In genomic region chr10:76685451-76686017, GRCm38 (mm10) we compare ENCODE assay signal across 20 mouse cellular contexts. TPM values are rescaled to one million over a fixed set of nuclear protein-coding genes. Genes with fewer than 3 reads are reported as not detected.
A peak's percentile ranks its signal among the peaks of the same experiment; 100 is the strongest.
DNase-seq lines count a peak whose midpoint lies in the region; ATAC-seq lines count a peak whose summit lies in the region.
"Had no signal": no experiment of that assay in that cellular context is flagged by ENCODE, and none has a peak within 500 bp of the region (broad histone marks: within the 10 kb centered on the region; RNA-seq: fewer than 3 reads in every experiment).

No protein-coding gene starts in this region.

- no peak overlapping the region for H3K4me3 ChIP-seq in limb, embryonic 15.5 days
- no peak overlapping the region for H3K4me3 ChIP-seq in limb, embryonic 10.5 days
- H3K4me3 ChIP-seq in neural tube, embryonic 15.5 days (replicated peaks), result no peak overlapping the region
- H3K4me3 ChIP-seq: heart, embryonic 13.5 days; hindbrain, embryonic 13.5 days; left cerebral cortex, adult 2 months; midbrain, embryonic 12.5 days; stomach, embryonic 15.5 days had no signal

- 73% methylated on average over 10 of the region's 10 CpGs for WGBS in limb, embryonic 15.5 days
- WGBS in limb, embryonic 10.5 days, result 93% methylated on average over 10 of the region's 10 CpGs
- 92% methylated on average over 10 of the region's 10 CpGs for WGBS in neural tube, embryonic 15.5 days

- H3K36me3 ChIP-seq in limb, embryonic 15.5 days, result no peaks in the 10 kb centered on the region
- no peaks in the 10 kb centered on the region for H3K36me3 ChIP-seq in limb, embryonic 10.5 days
- H3K36me3 ChIP-seq in neural tube, embryonic 15.5 days, result no peaks in the 10 kb centered on the region
- H3K36me3 ChIP-seq: heart, embryonic 13.5 days; hindbrain, embryonic 13.5 days; midbrain, embryonic 12.5 days; stomach, embryonic 15.5 days had no signal

- no peak overlapping the region for H3K9ac ChIP-seq in limb, embryonic 15.5 days
- H3K9ac ChIP-seq in neural tube, embryonic 15.5 days (replicated peaks), result no peak overlapping the region
- H3K9ac ChIP-seq: heart, embryonic 13.5 days; hindbrain, embryonic 13.5 days; midbrain, embryonic 12.5 days; stomach, embryonic 15.5 days had no signal

- intact Hi-C loops in gastrocnemius, postnatal 36 days (cut with DNase I), result no loop called here

- ATAC-seq in limb, embryonic 15.5 days (ENCODE audit: insufficient number of reproducible peaks, low FRiP score, low TSS enrichment, low read depth), result peak; percentile 50; the same call in 1 of the 2 replicates
- no peak for ATAC-seq in neural tube, embryonic 15.5 days (ENCODE audit: low FRiP score)

- peak overlapping the region; percentile 67 for H3K27ac ChIP-seq in limb, embryonic 15.5 days
- no peak overlapping the region for H3K27ac ChIP-seq in limb, embryonic 10.5 days
- H3K27ac ChIP-seq in neural tube, embryonic 15.5 days (replicated peaks), result no peak overlapping the region
- H3K27ac ChIP-seq: heart, embryonic 13.5 days; hindbrain, embryonic 13.5 days; left cerebral cortex, adult 2 months; midbrain, embryonic 12.5 days had no signal

- H3K9me3 ChIP-seq in limb, embryonic 15.5 days, result no peaks in the 10 kb centered on the region
- no peaks in the 10 kb centered on the region for H3K9me3 ChIP-seq in limb, embryonic 10.5 days (replicated peaks)
- H3K9me3 ChIP-seq in neural tube, embryonic 15.5 days (replicated peaks), result no peaks in the 10 kb centered on the region
- H3K9me3 ChIP-seq: heart, embryonic 13.5 days; hindbrain, embryonic 13.5 days; midbrain, embryonic 12.5 days; stomach, embryonic 15.5 days had no signal

- DNase-seq in gastrocnemius, postnatal 10 days, result peak; percentile 48
- no peak for DNase-seq in gastrocnemius, postnatal 36 days
- no peak for DNase-seq in limb, embryonic 10.5 days (ENCODE audit: low spot score)
- DNase-seq in urinary bladder, adult 2 months (ENCODE audit: low spot score), result peak; percentile 17
- no peak for DNase-seq in urinary bladder, adult 18-20 months (ENCODE audit: low spot score in 2 of 2)
- peak; percentile 50 to 73 for DNase-seq in lung, postnatal 4 days
- DNase-seq: adrenal gland, postnatal 36 days; cerebellum, adult 11 months; kidney, adult 2 months; kidney, postnatal 10 days; liver; thymus, postnatal 25 days had no signal

- no peaks in the 10 kb centered on the region for H3K27me3 ChIP-seq in limb, embryonic 15.5 days
- no peaks in the 10 kb centered on the region for H3K27me3 ChIP-seq in limb, embryonic 10.5 days (ENCODE audit: low read depth, poor library complexity, severe bottlenecking)
- no peaks in the 10 kb centered on the region for H3K27me3 ChIP-seq in neural tube, embryonic 15.5 days (replicated peaks)
- H3K27me3 ChIP-seq: heart, embryonic 13.5 days; hindbrain, embryonic 13.5 days; stomach, embryonic 15.5 days had no signal

- no peak overlapping the region for H3K4me2 ChIP-seq in limb, embryonic 15.5 days
- no peak overlapping the region for H3K4me2 ChIP-seq in neural tube, embryonic 15.5 days
- H3K4me2 ChIP-seq: heart, embryonic 13.5 days; hindbrain, embryonic 13.5 days; midbrain, embryonic 12.5 days; stomach, embryonic 15.5 days had no signal

- peaks cover 39% of the 10 kb centered on the region for H3K4me1 ChIP-seq in limb, embryonic 15.5 days
- peaks cover 4% of the 10 kb centered on the region; the same call in 1 of the 2 replicates for H3K4me1 ChIP-seq in limb, embryonic 10.5 days
- H3K4me1 ChIP-seq in neural tube, embryonic 15.5 days, result no peaks in the 10 kb centered on the region
- H3K4me1 ChIP-seq: hindbrain, embryonic 13.5 days; midbrain, embryonic 12.5 days had no signal

RNA-seq across cellular contexts. Expression of gene Col6a1, which starts 40.4 kb away (rescaled TPM):
- total RNA-seq in gastrocnemius, postnatal 10 days (2021), result 100 to 1,000 TPM; 336 to 400 TPM
- total RNA-seq in gastrocnemius, postnatal 36 days (2021), result 10 to 100 TPM; 65.2 to 82.0 TPM
- polyA plus RNA-seq in limb, embryonic 15.5 days (2015; fragmentation: Nextera tagmentation; extraction: Ambion mirVana), result 441 and 563 TPM in 2 replicates
- polyA plus RNA-seq in limb, embryonic 10.5 days (2016; fragmentation: Nextera tagmentation; extraction: Ambion mirVana), result 4.1 and 7.8 TPM in 2 replicates
- 412 and 521 TPM in 2 replicates for polyA plus RNA-seq in urinary bladder, adult 2 months (2012; rRNA removed)
- polyA plus RNA-seq in neural tube, embryonic 15.5 days (2015; fragmentation: Nextera tagmentation; extraction: Ambion mirVana), result 34.3 and 67.0 TPM in 2 replicates
- total RNA-seq: neutrophil, adult 5-6 weeks had no signal

Comparison
In these comparisons a context has a peak if more than half of its experiments do, and no peak if none do; other contexts are left out.
1. DNase-seq: peak in gastrocnemius, postnatal 10 days (single experiment), urinary bladder, adult 2 months (single experiment) and lung, postnatal 4 days (2 of 2); none in gastrocnemius, postnatal 36 days (0 of 2), limb, embryonic 10.5 days (single experiment) and urinary bladder, adult 18-20 months (0 of 2).